Mouse (Mus musculus): Measurements from ENCODE around the gene Atp5b.
"Not testable (repeated sequence)": the region's sequence is repeated elsewhere in the genome, so short reads cannot be mapped to it uniquely, and the experiment has no call there.

The Atp5b gene

DNA sequence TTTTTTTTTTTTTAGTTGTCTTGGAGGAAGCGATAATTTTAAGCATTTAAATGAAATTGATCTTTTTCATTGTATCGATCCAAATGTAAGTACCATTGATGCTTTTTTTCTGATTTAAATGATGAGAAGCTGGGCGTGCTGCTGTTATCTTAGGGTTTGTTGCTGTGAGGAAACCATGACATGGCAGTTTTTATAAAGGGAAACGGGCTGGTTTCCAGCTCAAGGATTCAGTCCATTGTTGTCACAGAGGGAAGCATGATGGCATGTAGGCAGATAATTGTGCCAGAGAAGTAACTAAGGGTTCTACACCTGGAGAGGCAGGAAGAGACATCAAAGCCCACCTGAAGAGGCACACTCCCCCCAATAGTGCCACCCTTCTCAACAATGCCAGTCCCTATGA is 13.9 kb upstream of the Atp5b start:
- DNase-seq (ENCODE audit: low read depth, low spot score), result no peak

DNA sequence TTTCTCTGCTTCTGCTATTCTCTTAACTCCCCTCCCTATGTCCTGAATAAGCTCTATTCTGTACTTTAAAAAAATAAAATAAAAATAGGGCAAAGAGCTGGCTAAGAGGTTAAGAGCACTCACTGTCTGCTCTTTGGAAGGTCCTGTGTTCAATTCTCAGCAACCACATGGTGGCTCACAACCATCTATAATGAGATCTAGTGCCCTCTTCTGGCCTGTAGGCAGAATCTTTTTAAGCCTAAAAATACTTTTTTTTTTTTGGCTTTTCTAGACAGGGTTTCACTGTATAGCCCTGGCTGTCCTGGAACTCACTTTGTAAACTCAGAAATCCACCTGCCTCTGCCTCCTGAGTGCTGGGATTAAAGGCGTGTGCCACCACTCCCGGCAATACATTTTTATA is 12.6 kb upstream of the Atp5b start:
- DNase-seq (ENCODE audit: low read depth, low spot score), result not testable (repeated sequence)

DNA sequence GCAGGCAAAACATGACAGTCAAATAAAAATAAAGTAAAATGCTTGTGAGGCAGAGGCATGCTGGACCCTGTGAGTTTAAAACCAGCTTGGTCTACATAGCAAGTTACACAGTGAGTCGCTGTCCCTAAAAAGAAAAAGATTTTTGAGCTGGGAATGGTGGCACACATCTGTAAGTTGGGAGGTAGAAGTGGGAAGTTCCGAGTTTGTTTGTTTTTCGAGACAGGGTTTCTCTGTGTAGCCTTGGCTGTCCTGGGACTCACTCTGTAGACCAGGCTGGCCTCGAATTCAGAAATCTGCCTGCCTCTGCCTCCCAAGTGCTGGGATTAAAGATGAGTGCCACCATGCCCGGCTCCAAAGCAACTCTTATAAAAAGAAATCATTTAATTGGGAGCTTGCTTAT is 4.8 kb upstream of the Atp5b start:
- DNase-seq (ENCODE audit: low read depth, low spot score), result not testable (repeated sequence)

DNA sequence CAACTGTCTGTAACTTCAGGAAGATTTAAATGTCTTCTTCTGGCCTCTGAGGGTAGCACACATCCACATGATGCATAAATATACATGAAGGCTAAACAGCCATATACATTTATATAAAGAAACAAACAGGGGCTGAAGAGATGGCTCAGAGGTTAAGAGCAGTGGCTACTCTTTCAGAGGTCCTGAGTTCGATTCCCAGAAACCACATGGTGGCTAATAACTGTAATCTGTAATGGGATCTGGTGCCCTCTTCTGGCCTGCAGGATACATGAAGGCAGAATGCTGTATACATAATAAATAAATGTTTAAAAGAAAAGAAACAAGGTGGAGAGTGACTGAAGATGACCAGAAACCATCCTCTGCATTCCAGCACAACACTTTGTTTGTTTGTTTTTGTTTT is 2.6 kb upstream of the Atp5b start:
- DNase-seq (ENCODE audit: low read depth, low spot score), result peak; percentile 56

DNA sequence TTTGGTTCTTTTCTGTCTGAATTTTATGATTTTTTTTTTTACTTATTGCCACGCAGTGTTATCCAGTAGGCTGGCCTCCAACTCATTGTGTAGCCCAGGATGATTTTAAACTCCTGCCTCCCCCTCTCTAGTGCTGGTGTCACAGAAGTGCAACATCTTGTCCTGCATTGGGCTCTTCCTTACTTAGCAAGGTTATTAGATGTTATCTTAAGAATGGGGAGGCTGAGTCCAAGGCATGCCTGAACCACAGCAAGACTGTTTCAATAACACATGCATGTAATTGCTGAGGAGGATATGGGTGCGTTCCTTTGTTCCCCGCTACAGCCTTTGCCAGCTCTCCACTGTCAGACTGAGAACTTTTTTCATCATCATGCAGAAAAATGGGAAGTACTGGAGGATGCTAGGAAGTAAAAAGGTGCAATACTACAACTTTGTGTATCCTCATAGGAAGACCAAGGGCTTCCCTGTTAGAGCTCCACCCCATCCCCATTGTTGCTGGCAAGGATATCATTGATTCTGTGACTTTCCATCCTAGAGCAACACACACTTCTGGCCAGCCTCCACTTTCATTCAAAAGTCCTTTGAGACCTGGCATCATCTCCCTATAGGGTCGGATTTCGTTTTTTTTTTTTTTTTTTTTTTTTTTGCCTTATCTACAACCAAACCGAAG is 1.1 kb upstream of the Atp5b start:
- DNase-seq (ENCODE audit: low read depth, low spot score), result no peak

GRCm38 (mm10) chr10:128082477-128082808 is 630 bp upstream of the Atp5b start:
- DNase-seq (ENCODE audit: low read depth, low spot score), result no peak

- no peak for DNase-seq (ENCODE audit: low read depth, low spot score)
Observed at GRCm38 (mm10) chr10:128083688-128084087, 615 bp downstream of the Atp5b start.

DNA sequence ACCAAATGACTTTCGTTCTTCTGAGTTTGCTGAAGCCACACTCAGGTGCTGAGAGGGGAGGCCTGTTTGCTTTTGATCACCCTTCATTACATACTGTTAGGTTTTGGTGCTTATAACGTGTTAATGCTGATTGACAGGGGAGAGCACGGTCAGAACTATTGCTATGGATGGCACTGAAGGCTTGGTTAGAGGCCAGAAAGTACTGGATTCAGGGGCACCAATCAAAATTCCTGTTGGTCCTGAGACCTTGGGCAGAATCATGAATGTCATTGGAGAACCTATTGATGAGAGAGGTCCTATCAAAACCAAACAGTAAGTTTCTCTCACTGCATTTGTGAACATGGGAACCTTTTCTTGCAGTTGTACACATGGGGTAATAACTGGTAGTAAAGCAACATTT is 1.1 kb downstream of the Atp5b start:
- DNase-seq (ENCODE audit: low read depth, low spot score), result peak; percentile 48

DNA sequence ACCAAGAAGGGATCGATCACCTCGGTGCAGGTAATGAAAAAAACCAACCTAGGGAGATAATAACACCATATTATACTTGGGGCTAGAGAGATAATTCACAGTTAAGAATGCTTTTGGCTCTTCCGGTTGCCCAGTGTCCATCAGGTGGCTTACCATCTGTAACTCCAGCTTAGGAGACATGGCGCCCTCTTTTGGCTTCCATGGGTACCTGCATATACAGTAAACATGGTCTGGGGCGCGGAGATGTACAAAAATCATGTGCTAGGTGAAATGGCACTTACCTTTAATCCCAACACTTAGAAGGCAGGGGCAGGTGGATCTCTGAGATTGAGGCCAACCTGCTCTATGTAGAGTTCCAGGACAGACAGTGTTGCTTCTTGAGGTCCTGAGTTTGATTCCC is 3.3 kb downstream of the Atp5b start:
- peak; percentile 85 for DNase-seq (ENCODE audit: low read depth, low spot score)

DNA sequence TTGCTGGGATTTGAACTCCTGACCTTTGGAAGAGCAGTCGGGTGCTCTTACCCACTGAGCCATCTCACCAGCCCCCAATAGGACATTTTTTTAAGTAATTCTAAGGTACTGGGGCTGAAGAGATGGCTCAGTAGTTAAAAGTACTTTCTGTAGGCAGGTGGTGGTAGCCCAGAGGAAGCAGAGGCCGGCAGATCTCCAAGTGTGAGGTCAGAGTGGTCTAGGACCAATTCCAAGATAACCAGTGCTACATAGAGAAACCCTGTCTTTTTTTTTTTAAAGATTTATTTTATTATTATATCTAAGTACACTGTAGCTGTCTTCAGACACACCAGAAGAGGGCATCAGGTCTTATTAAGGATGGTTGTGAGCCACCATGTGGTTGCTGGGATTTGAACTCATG is 4.1 kb downstream of the Atp5b start:
- DNase-seq (ENCODE audit: low read depth, low spot score), result not testable (repeated sequence)

- DNase-seq (ENCODE audit: low read depth, low spot score), result no peak
Observed at GRCm38 (mm10) chr10:128088181-128088580, 5.1 kb downstream of the Atp5b start.

DNA sequence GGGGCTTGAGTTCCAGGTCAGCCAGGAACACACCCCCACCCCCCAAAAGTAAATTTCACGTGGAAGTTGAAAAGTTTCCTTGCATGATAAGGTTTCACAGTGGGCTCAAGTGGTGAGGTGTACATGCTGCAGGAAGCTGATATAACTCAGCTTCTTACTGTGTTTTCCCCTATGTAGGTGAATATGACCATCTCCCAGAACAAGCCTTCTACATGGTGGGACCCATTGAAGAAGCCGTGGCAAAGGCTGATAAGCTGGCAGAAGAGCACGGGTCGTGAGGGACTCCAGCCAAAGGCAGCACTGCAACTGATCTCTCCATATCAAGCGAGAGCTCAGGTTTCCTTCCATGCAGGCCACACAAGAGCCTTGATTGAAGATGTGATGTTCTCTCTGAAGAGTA is 6.8 kb downstream of the Atp5b start:
- DNase-seq (ENCODE audit: low read depth, low spot score), result no peak

- DNase-seq (ENCODE audit: low read depth, low spot score), result peak; percentile 95
Observed at GRCm38 (mm10) chr10:128090651-128091563, 7.8 kb downstream of the Atp5b start.

DNA sequence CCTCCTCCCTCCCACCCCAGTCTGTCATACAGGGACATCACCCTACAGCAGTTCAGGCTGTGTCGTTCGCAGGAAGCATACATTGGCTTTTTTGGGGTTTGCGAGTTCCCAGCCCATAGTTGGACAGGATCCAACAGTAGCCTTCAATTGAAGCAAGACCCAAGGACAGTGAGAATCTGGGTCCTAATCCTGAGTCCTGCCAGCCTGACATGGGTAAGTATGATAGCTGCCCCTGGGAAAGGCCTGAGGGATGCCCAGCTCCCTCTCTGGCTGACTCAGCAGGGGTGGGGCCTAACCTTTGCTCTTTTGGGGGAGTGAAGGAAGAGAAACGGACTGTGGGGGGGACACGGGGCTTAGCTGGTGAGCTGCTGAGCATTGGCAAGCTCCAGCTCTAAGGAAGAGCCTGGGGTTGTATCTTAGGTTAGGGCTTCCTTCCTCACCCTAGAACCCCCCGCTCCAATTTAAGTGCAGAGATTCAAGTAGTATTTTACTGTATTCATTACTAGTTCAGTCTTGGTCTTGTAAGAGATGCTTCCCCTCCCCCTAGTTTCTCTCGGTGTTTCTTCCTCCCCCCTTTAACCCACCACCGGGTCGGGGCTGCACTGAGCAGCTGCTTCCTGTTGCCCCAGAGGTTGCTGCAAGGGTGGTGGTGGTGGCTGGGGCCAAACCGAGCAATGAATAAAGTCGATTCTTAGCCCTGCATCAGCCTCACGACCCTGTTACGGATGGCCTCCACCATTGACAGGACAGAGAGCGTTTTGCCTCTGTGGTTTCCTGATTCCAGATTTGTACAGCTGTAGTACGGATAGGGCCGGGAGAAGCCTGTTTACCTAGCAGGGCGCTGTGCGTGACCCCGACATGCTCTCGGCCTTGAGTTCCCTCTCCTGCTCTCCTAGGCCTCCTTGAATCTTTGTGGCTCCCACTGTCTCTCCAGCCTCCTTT is 8.8 kb downstream of the Atp5b start, which contains the start of gene Baz2a:
Gene Baz2a, plus strand, starts transcription at position 14 of the 942 bp plus-strand sequence.
- DNase-seq (ENCODE audit: low read depth, low spot score), result no peak

DNA sequence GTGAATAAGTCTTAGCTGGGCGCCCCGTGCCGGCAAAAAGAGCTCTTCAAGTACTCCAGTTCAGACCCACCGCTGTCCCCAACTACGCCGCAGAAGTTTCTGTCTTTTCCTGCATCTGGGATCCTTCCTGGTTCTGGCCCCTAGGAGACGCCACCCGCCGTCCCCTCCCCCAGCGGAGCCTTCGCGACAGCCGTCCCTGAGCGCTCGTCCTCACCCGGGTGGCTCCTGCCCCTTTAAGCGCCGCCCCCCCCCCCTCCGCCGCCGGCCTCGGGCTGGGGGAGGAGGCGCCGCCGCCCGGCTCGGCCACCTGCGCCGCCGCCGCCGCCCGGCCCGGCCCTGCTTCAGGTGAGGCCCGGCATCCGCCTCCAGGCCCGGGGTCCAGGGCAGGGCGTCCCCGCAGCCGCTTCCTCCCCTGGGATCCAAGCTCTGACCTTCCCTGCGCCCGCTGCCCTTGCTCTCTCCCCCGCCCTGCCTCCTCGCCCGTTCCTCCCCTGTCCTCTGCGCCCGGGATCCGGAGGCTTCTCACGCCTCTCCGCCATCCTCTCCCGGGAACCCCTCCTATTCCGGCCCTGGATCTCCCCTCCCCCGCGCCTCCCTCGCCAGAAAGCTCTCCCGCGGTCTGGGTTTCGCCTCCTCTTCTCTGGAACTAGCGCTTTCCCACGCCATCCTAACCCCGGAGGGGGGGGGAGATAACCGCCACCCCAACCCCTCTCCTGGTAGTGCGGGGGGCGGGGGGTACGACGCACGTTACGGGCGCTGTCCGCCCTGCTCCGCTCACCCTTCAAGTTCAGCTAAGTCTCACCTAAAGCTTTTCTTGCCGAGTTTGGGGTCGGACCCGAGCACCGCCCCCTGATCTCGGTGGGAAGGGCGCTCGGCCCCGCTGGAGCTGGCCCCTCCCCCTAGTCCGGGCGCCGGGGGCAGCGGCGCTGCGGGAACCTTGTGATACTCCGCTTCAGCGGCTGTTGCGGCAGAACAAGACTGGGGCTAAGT is 9.7 kb downstream of the Atp5b start:
- peak; percentile 93 for DNase-seq (ENCODE audit: low read depth, low spot score)

DNA sequence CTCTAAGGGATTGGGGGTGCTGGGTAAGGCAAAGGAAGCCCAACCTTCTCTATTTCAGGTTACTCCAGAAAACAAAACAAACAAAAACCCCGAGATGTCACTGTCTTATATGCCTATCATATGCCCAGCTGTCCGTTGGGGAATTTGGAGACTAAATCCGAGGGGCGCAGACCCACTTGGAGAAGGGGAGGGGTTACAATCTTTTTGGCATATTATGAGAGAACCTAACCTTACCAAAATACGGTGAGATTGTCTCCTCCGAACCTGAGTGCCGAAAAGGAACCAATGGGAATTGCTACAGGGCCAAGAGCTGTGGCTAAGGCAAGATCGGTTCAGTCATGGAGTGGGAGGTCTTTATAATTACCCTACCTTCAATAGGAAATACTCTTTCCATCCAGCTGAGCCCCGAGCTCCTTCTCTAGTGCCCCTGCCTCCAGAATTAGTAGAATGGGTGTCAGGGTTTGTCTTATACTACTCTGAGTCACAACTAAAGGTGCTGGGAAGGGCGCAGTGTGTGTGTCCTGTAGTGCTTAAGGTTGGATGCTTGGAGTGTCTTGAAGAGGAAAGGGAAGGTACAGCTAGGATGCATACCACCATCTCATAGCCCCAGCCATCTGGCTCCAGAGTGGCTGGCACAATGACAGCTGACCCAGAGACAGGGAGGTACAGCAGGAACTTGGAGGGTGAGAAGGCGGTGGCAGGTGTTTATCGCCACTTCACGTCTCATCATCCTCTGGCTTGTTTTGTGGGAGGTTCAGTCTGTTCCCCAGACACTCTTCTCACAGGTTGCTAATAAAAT is 10.6 kb downstream of the Atp5b start:
- DNase-seq (ENCODE audit: low read depth, low spot score), result peak; percentile 32

- peak; percentile 97 for DNase-seq (ENCODE audit: low read depth, low spot score)
Observed at GRCm38 (mm10) chr10:128094340-128094968, 11.4 kb downstream of the Atp5b start.

DNA sequence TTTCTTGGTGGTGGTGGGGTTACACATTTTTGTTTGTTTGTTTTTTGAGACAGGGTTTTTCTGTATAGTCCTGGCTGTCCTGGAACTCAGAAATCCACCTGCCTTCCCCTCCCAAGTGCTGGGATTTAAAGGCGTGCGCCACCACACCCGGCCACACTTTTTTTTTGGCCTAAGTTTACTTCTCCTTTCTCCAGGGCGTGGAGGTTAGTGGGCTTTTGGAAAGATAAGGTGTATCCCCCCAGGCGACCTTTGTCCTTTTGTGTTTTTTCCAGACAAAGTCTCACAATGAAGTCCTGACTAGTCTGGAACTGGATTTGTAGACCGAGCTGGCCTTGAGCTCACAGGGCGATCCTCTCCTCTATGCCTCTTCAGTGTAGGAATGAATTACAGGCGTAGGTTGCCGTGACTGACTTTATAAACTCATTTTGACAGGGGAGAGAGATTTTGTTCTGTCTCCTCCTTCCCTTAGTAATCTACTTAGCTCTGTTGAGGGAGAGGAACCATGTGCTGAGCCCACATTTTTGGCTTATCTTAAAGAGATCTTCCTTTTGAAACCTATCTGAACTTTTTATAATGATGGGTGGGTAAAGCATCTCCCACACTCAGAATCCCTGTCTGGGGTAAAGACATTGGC is 12.0 kb downstream of the Atp5b start:
- DNase-seq (ENCODE audit: low read depth, low spot score), result peak; percentile 92

- DNase-seq (ENCODE audit: low read depth, low spot score), result no peak
Observed at GRCm38 (mm10) chr10:128096313-128096692, 13.2 kb downstream of the Atp5b start.

Data from ZHBTc4 (cell line).